Mouse (Mus musculus): ENCODE measurements at regions not wholly inside any gene's neighbourhood (a gene's known extent, or its start where the extent isn't known, plus 50 kb on each side); places are given as distances from the start of the nearest gene placed in this dataset.
"Not testable (repeated sequence)": the region's sequence is repeated elsewhere in the genome, so short reads cannot be mapped to it uniquely, and the experiment has no call there.

DNA sequence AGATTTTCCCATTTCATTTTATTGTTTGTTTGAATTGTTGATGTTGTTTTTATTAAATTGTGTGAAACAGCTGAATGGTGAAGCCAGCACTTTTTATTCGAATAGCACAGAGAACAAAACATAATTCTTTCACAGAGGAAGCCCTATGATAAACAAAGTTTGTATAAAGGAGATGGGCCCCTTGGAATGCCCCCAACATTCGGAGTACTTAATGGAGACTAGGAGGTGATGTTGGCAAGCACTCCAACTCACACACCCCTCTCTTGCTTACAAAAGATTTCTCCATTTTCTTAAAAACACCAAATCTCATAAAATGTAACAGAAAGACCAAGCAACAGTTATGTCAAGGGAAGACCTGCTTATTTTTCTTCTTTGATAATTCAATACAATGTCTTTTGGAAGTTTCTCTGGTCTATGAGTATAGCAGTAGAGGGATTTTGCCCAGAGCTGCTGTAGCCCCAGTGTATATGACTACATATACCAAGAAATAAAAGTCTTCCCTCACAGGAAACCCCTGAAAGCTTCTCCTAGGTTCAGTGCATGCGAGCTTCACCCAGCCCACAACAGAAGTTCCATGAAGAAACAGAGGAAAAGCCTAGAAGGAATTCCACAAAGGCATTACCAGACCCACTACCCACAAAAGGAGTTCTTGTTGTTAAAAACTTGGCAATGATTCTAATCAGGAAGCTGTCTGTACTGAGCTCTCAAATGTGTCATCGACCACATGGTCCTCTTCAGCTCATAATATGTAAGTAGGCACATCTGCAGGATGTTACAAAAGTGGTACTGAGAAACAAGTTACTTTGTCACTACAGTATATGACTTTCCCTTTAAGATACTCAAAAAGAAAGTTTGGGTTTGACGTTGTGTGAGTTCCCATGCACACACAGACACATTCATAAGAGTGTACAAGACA lies 543.1 kb upstream of the Klf6 start:
- no peaks in the 10 kb centered on the region for H3K4me1 ChIP-seq
- DNase-seq (ENCODE audit: extremely low spot score, low spot score): no peak
- no peak overlapping the region for H3K4me3 ChIP-seq
- H3K27me3 ChIP-seq (ENCODE audit: poor library complexity, severe bottlenecking): no peaks in the 10 kb centered on the region
- no peaks in the 10 kb centered on the region for H3K9me3 ChIP-seq
- no peaks in the 10 kb centered on the region for H3K36me3 ChIP-seq (replicated peaks)
- no peak overlapping the region for H3K27ac ChIP-seq
- WGBS: 87% methylated on average over 5 of the region's 5 CpGs

- DNase-seq (ENCODE audit: extremely low spot score, low spot score): no peak
- WGBS: 69% methylated on average over 4 of the region's 4 CpGs
- Histone ChIP-seq H3K36me3 (replicated peaks) (no peaks in the 10 kb centered on the region), H3K4me3 (no peak overlapping the region), H3K9me3 (no peaks in the 10 kb centered on the region), H3K27me3 (ENCODE audit: poor library complexity, severe bottlenecking) (no peaks in the 10 kb centered on the region), H3K27ac (no peak overlapping the region), H3K4me1 (no peaks in the 10 kb centered on the region)
Measured at GRCm38 (mm10) chr13:5345712-5346111, 515.6 kb upstream of the Klf6 start.

DNA sequence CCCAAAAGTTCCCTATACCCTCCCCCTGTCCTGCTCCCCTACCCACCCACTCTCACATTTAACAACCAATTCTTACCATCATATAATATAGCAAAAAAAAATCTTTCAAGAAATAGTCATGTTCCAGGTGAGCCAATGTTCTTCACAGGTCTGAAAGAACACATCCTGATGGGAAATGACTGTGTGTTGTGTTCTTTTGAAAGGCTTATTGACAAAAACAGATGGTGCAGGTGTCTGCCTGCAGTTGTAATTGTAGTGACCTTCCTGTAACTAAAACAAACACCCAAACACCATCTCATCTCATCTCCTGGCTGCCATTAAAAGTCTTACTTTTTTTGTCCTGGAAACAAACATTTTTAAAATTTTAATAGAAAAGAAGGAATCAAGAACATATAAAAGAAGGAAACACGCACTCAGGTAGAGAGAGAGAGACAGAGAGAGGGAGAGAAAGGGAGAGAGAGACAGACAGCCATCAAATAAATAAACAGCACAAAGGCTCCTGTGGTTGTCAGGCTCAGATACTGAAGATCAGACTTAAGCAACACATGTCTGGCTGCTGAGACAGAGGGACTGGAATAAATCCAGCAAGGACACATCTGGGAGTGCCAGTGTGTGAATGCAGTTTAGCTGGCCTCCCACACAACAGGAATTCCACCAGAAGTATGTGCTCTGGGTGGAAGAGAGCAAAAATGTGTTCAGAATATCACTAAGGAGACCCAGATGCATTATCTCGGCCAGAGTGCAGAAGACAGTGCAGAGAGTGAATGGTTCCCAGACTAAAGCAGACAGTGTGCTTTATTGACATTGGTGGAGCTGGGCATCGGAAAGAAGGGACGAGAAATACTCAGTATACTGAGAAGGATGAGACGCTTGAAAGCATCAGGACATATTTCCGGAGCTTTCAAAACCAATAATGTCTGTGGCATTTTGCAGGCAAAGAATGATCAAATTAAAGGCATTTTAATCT lies 513.5 kb upstream of the Klf6 start:
- H3K9me3 ChIP-seq: no peaks in the 10 kb centered on the region
- DNase-seq (ENCODE audit: extremely low spot score, low spot score): no peak
- no peaks in the 10 kb centered on the region for H3K27me3 ChIP-seq (ENCODE audit: poor library complexity, severe bottlenecking)
- H3K27ac ChIP-seq: no peak overlapping the region
- 74% methylated on average over 6 of the region's 6 CpGs for WGBS
- H3K36me3 ChIP-seq (replicated peaks): no peaks in the 10 kb centered on the region
- H3K4me1 ChIP-seq: no peaks in the 10 kb centered on the region
- H3K4me3 ChIP-seq: no peak overlapping the region

DNA sequence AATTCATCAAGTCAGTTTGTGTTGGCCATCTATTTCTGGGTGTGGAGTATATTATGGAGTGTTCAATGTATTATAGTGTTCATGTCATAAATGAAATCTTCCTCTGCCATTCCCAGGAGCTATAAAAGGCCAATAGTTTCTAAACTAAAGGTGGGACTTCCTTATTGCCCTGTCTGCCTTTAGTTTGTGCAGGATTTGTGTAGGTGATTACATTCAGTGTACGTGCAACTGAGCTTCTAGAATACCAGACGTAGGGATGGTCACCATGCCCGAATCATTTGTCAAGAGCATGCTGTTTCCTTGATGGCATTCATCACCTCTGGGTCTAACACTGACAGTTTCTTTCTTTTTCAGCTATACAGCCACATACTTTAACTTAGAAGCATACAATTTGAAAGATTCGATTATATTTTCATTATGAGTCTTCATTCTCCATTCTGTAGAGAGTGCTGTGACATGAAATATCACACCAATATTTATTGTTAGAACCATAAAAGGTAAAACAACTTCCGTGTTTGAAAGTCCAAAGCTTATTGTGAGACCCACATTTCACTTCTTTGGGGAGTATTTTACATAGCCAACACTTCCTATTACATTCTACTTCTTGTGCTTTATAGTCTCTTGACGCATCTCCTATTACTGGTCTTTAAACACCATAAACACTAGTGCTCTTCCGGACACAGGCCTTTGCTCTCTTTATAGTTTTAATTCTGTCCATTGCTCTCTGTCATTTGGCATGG lies 494.1 kb upstream of the Klf6 start:
- H3K27ac ChIP-seq: no peak overlapping the region
- no peaks in the 10 kb centered on the region for H3K27me3 ChIP-seq (ENCODE audit: poor library complexity, severe bottlenecking)
- H3K4me1 ChIP-seq: no peaks in the 10 kb centered on the region
- no peak for DNase-seq (ENCODE audit: extremely low spot score, low spot score)
- no peak overlapping the region for H3K4me3 ChIP-seq
- WGBS: 90% methylated on average over 7 of the region's 7 CpGs
- H3K9me3 ChIP-seq: no peaks in the 10 kb centered on the region
- no peaks in the 10 kb centered on the region for H3K36me3 ChIP-seq (replicated peaks)

- Histone ChIP-seq H3K4me1 (no peaks in the 10 kb centered on the region), H3K9me3 (no peaks in the 10 kb centered on the region), H3K27ac (no peak overlapping the region), H3K36me3 (replicated peaks) (no peaks in the 10 kb centered on the region), H3K27me3 (ENCODE audit: poor library complexity, severe bottlenecking) (no peaks in the 10 kb centered on the region), H3K4me3 (no peak overlapping the region)
- 94% methylated on average over 8 of the region's 8 CpGs for WGBS
- DNase-seq (ENCODE audit: extremely low spot score, low spot score): no peak
Measured at GRCm38 (mm10) chr13:5370007-5370406, 491.3 kb upstream of the Klf6 start.

GRCm38 (mm10) chr13:5373191-5373590 lies 488.1 kb upstream of the Klf6 start:
- Histone ChIP-seq H3K27me3 (ENCODE audit: poor library complexity, severe bottlenecking) (no peaks in the 10 kb centered on the region), H3K36me3 (replicated peaks) (no peaks in the 10 kb centered on the region), H3K4me1 (no peaks in the 10 kb centered on the region), H3K9me3 (no peaks in the 10 kb centered on the region), H3K4me3 (no peak overlapping the region), H3K27ac (no peak overlapping the region)
- DNase-seq (ENCODE audit: extremely low spot score, low spot score): no peak

DNA sequence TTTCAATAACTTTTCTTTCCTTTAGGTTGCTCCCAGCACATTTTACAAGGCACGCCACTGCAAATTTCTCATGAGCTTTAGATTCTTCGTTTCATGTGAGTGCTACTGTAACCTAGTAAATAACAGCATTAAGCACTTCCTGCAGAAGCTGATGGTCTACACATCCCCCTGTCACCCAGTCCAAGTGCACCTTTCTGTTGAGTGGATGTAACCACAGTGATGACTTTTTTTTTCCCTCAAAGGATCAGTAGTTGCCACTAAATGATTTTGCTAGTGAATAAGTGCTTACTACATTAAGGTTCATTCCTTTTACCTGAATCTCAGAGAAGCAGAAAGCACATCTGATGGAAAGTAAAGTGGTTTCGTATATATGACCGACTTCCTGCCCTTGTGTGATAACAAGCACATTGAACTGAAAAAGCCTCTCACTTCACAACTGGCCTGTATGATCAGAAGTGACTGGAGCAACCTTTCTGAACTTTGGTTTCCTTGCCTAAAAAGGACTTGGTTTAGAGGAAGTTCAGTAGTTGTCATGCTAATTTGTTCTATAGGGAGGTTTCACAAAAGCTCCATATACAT lies 453.0 kb upstream of the Klf6 start:
- Histone ChIP-seq H3K4me1 (no peaks in the 10 kb centered on the region), H3K27ac (no peak overlapping the region), H3K27me3 (ENCODE audit: poor library complexity, severe bottlenecking) (no peaks in the 10 kb centered on the region), H3K9me3 (no peaks in the 10 kb centered on the region), H3K4me3 (no peak overlapping the region), H3K36me3 (replicated peaks) (no peaks in the 10 kb centered on the region)
- DNase-seq (ENCODE audit: extremely low spot score, low spot score): no peak
- 91% methylated on average over 4 of the region's 4 CpGs for WGBS

DNA sequence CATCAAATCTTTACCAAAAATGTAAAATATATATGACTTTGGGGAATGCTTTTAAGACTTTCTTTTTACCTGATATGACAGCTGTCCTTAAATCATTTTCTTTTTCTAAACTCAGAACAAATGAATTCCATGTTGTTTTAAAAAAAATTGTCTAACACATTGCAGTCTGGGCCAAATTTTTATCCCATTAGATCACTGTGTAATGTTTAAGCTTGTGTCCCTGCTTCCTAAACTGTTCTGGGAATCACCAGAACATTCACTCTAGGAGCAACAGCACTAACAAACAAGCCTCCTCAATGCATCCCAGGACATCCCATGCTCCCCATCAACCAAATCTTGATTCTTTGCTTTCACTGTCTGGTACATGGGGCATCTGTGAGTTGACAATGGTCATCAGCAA lies 449.2 kb upstream of the Klf6 start:
- no peaks in the 10 kb centered on the region for H3K27me3 ChIP-seq (ENCODE audit: poor library complexity, severe bottlenecking)
- no peaks in the 10 kb centered on the region for H3K9me3 ChIP-seq
- H3K4me1 ChIP-seq: no peaks in the 10 kb centered on the region
- H3K36me3 ChIP-seq (replicated peaks): no peaks in the 10 kb centered on the region
- DNase-seq (ENCODE audit: extremely low spot score, low spot score): no peak
- no peak overlapping the region for H3K4me3 ChIP-seq
- H3K27ac ChIP-seq: no peak overlapping the region

- not testable (repeated sequence) for H3K36me3 ChIP-seq (replicated peaks)
Measured at GRCm38 (mm10) chr13:5413009-5413408, 448.3 kb upstream of the Klf6 start.

DNA sequence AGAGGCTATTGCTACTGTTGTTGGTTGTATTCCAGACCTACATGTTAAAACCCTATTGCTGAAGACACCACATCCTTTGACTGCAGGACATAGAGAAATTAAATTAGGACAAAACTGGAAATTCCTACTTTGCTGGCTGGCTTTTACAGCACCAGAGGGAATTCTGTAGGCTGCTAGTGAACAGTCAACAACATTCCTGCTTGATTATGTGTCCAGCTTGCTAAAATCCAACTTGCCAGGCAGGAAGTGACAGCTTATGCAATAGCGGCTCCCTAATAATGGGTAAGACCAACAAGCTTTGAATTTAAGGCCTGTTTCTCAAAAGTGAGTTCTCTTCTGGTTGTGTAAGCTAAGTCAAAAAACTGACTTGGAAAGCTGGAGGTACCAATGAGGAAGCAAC lies 437.2 kb upstream of the Klf6 start:
- Histone ChIP-seq H3K27me3 (ENCODE audit: poor library complexity, severe bottlenecking) (no peaks in the 10 kb centered on the region), H3K36me3 (replicated peaks) (no peaks in the 10 kb centered on the region), H3K4me3 (no peak overlapping the region), H3K4me1 (no peaks in the 10 kb centered on the region), H3K27ac (no peak overlapping the region), H3K9me3 (no peaks in the 10 kb centered on the region)
- DNase-seq (ENCODE audit: extremely low spot score, low spot score): no peak
- WGBS: 84% methylated on average over 1 of the region's 1 CpGs

More at GRCm38 (mm10) chr13:5413009-5413408, 448.3 kb upstream of the Klf6 start:
- not testable (repeated sequence) for H3K27me3 ChIP-seq (ENCODE audit: poor library complexity, severe bottlenecking); DNase-seq (ENCODE audit: extremely low spot score, low spot score); H3K4me3 ChIP-seq; H3K9me3 ChIP-seq; H3K27ac ChIP-seq; H3K4me1 ChIP-seq

GRCm38 (mm10) chr13:5425491-5426232 lies 435.6 kb upstream of the Klf6 start:
- H3K36me3 ChIP-seq (replicated peaks): no peaks in the 10 kb centered on the region
- 92% methylated on average over 9 of the region's 9 CpGs for WGBS
- H3K27me3 ChIP-seq (ENCODE audit: poor library complexity, severe bottlenecking): no peaks in the 10 kb centered on the region
- H3K27ac ChIP-seq: no peak overlapping the region
- no peak for DNase-seq (ENCODE audit: extremely low spot score, low spot score)
- H3K4me1 ChIP-seq: no peaks in the 10 kb centered on the region
- H3K9me3 ChIP-seq: no peaks in the 10 kb centered on the region
- no peak overlapping the region for H3K4me3 ChIP-seq

DNA sequence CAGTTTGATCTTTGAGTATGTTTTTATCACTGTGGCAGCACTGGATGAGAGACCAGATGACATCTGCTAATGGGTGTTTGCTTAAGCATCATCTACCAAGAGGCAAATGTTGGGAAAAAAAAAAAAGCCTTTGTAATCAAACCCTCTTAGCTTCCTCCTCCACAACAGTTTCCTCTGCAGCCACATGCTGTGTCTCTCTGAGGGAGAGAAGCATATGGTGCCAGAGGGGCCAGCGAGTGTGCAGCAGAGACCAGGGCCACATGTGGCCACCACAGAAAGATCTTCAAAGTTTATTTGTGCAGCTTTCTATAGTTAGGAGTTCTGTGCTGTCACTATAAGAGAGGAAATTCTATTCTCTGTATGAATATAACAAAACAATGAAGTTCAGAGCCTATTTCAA lies 427.6 kb upstream of the Klf6 start:
- 58% methylated on average over 1 of the region's 1 CpGs for WGBS

More for the DNA sequence above, 427.6 kb upstream of the Klf6 start:
- Histone ChIP-seq H3K27ac (no peak overlapping the region), H3K9me3 (peaks cover 8% of the 10 kb centered on the region; the same call in 1 of the 2 replicates), H3K36me3 (replicated peaks) (no peaks in the 10 kb centered on the region), H3K27me3 (ENCODE audit: poor library complexity, severe bottlenecking) (no peaks in the 10 kb centered on the region), H3K4me3 (no peak overlapping the region), H3K4me1 (no peaks in the 10 kb centered on the region)
- DNase-seq (ENCODE audit: extremely low spot score, low spot score): peak; percentile 15
